Mouse (Mus musculus): ENCODE measurements around the gene Cep128.
"Not testable (repeated sequence)": the region's sequence is repeated elsewhere in the genome, so short reads cannot be mapped to it uniquely, and the experiment has no call there.

Gene Cep128

GRCm38 (mm10) chr12:91063337-91064015 lies 320.7 kb downstream of the Cep128 start:
- no peak for DNase-seq (ENCODE audit: low read depth, low spot score)

- no peak for DNase-seq (ENCODE audit: low read depth, low spot score)
These were observed 321.5 kb downstream of the Cep128 start for GRCm38 (mm10) chr12:91062681-91063080.

DNA sequence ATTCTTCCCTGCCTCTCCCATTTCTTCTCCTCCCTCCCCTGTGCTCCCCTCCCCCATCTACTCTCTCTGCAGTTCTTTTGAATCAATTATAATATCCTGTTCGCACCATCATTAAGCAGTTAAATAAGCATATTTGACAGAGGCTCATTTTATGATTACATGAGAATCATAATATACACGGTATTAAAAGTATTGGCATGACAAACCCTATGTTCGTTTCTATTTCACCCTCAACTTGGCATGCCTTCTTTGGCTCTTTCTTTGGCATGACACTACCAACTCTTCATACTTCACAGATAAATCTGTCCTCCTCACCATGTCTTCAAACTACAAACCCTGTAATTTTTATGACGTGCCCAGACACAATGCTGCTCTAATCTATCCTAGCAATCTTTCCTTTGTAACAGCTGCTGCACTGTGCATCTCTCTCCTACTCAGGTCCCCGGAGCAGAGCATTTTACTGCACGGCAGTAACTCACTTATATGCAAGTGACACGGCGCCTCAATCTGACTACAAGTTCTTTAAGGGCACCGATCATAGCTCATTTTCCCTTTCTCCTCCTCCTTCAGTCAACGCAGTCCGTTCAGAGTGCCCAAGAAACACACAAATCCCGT lies 324.4 kb downstream of the Cep128 start:
- no peak for DNase-seq (ENCODE audit: low read depth, low spot score)

GRCm38 (mm10) chr12:91056885-91057284 lies 327.3 kb downstream of the Cep128 start:
- DNase-seq (ENCODE audit: low read depth, low spot score), result no peak

DNA sequence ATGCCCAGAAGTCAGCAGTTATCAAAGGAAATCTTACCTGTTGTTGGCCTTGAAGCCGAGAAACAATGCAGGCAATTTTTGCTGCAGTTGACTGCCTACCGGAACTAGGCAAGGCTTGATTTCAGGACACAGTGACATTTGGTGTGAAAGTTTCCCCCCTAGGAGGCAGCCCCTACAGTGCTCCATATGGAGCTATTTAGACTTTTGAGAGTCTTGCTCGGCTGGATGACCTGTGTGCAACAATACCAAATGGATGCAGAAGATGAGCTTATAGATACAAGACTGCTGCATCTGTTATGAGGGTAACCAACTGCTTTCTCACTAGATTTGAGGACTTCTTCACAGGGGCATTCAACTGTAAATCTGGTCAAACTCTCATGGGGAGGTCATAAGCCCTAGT lies 331.9 kb downstream of the Cep128 start:
- no peak for DNase-seq (ENCODE audit: low read depth, low spot score)

GRCm38 (mm10) chr12:91050593-91051325 lies 333.4 kb downstream of the Cep128 start:
- DNase-seq (ENCODE audit: low read depth, low spot score), result no peak

DNA sequence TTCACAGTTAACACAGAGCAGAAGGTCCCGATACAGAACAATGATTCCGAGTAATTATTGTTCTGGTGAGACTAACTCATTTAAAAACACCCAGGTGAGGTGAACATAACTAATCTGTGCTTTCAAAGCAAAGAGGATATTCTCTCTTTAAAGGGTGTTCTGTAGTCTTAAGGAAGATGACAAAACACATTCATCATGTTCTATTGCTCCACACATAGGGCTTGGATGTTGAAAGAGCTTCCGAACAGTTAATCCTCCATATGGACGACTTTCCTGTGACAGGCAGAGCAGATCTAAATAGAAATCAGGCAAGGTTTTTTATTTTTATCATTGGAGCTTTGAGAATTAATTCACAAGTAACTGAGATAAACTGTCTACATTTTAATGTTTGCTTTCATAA lies 342.8 kb downstream of the Cep128 start:
- DNase-seq (ENCODE audit: low read depth, low spot score), result no peak

GRCm38 (mm10) chr12:91040267-91040905 lies 343.8 kb downstream of the Cep128 start:
- DNase-seq (ENCODE audit: low read depth, low spot score), result no peak

GRCm38 (mm10) chr12:91029116-91029515 lies 355.1 kb downstream of the Cep128 start:
- no peak for DNase-seq (ENCODE audit: low read depth, low spot score)

- no peak for DNase-seq (ENCODE audit: low read depth, low spot score)
These were observed 356.5 kb downstream of the Cep128 start for GRCm38 (mm10) chr12:91027681-91028080.

DNA sequence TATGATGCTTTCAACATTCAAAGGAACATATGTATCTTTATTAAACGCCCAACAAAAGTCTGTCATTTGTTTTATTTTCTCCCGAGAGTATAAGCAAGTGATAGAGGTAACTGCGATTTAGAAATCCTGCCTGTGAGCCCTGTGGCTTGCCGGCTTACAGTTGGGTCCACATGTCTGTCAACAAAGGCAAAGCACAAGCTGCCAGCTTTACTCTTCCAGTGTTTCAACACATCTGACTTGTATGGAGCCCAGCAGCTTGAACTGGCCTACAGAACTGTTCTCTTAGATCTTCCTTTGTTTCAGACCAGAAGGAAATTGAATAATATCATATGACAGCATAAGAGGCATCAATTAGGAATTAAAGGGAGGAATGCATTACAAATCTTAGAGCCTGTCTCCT lies 357.1 kb downstream of the Cep128 start:
- DNase-seq (ENCODE audit: low read depth, low spot score), result no peak

- no peak for DNase-seq (ENCODE audit: low read depth, low spot score)
These were observed 369.1 kb downstream of the Cep128 start for GRCm38 (mm10) chr12:91015075-91015474.

GRCm38 (mm10) chr12:91013043-91013442 lies 371.2 kb downstream of the Cep128 start:
- no peak for DNase-seq (ENCODE audit: low read depth, low spot score)

DNA sequence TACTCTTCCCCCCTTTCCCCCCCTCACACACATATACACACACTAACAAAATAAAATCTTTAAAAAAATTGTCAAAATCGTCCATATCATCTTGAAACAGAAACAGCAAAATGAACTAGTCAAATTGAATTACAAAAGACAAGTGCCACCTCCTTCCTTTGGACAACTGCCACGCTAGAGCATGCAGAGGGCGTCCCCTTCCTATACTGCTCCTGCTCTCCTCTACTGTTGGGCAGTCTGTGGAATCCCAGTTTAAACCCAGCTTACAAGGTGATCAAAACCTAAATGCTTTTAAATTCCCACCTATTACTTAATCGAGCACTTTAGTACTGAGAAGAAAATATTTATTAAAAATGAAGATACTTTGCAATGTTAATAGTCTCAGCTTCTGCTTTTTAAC lies 372.0 kb downstream of the Cep128 start:
- DNase-seq (ENCODE audit: low read depth, low spot score), result no peak

DNA sequence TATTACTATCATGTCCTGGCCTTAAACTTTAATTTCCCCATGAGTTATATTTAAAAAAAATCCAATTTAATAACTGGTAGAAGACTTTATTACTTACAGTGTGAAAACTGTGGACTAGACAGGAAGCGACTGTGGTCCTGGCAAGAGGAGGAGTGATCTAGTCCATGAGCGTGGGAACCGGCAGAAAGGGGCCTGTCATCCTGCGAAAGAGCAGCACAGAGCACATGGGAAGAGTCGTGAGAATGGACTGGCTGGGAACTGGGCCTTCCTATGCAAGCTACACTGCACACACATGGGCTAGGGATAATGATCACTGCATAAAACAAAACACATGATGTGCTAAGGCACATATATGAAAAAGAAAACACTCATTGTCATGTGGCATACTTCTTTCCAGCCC lies 375.5 kb downstream of the Cep128 start:
- no peak for DNase-seq (ENCODE audit: low read depth, low spot score)

- DNase-seq (ENCODE audit: low read depth, low spot score), result no peak
These were observed 376.0 kb downstream of the Cep128 start for GRCm38 (mm10) chr12:91008170-91008569.

DNA sequence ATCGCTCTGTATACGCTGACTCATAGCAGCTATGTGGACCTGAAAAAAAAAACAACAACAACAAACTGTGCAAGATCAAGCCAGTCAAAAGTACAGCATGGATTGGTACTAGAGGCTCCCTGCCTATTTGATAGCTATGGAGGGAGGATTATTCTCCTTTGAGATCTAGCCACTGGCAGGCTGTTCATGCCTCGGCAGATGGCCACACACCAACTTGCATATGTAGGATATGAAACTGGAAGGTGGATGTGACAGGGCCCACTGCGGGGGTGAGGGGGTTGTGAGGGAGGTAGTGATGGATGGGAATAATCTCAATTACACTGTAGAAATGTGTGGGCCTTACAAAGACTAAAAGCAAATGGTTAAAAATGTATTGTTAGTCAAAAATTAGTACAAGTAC lies 386.7 kb downstream of the Cep128 start:
- DNase-seq (ENCODE audit: low read depth, low spot score), result no peak

GRCm38 (mm10) chr12:90993331-90993730 lies 390.9 kb downstream of the Cep128 start:
- DNase-seq (ENCODE audit: low read depth, low spot score), result no peak

- DNase-seq (ENCODE audit: low read depth, low spot score), result no peak
These were observed 396.4 kb downstream of the Cep128 start for GRCm38 (mm10) chr12:90987782-90988181.

DNA sequence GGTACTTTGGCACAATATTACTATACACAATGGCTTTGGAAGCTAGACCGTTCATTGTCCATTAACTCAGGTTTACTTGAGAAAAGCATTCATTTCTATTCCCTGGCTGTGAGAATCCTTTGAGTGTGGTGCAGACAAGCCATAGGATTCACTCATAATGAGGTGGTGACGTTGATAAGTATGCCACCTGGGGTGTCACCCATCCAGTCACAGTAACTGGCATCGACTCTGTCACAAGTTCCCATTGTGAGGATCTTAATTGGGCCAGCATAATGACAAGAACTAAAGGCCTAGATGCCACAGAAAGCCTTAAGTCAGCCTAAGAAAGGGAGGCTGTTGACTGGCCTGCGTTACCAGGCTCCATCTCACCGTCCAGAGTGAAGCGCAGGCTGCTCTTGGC lies 396.9 kb downstream of the Cep128 start:
- no peak for DNase-seq (ENCODE audit: low read depth, low spot score)

DNA sequence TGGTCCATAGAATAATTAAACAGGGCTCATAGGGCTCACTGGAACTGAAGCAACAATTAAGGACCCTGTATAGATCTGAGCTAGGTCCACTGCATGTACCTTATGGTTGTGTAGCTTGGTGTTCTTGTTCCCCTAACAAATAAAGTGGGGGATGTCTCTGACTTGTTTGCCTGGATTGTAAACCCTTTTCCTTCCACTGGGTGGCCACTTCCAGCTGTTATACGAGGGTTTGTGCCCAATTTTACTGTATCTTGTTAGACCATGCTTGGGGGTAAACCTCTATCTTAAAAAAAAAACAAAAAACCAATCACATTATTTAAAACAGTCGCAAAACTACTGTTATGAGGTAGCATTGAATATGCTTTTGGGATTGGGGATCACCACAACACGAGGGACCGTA lies 402.2 kb downstream of the Cep128 start:
- no peak for DNase-seq (ENCODE audit: low read depth, low spot score)

DNA sequence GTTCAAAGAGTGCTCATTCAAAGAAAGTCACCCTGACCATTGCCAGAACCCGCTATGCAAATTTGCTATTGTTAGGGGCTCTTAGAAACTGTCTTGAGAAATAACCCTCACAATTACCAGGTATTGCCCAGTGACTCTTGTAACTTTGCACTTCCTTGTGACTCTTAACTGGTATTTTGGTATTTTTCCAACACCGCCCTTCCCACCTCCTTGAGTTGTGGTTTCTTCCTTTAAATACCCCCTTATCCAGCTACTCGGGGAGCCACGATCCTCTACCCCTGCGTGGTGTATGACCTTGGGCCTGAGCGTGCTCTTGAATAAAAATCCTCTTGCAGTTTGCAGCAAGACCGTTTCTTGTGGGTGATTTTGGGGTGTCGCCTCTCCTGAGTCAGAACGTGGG lies 407.8 kb downstream of the Cep128 start:
- DNase-seq (ENCODE audit: low read depth, low spot score), result not testable (repeated sequence)
